Mouse (Mus musculus): ENCODE measurements around the gene Gpr179.
"Not testable (repeated sequence)": the region's sequence is repeated elsewhere in the genome, so short reads cannot be mapped to it uniquely, and the experiment has no call there.

The Gpr179 gene

GRCm38 (mm10) chr11:97354646-97355045, 2.8 kb upstream of the Gpr179 start:
- DNase-seq = no peak

- DNase-seq = no peak
Observed at GRCm38 (mm10) chr11:97352935-97353597, 1.2 kb upstream of the Gpr179 start.

- peak; percentile 93 to 94 for DNase-seq
Observed at GRCm38 (mm10) chr11:97350035-97350434, 1.8 kb downstream of the Gpr179 start.

GRCm38 (mm10) chr11:97347291-97347690, 4.6 kb downstream of the Gpr179 start:
- DNase-seq = no peak

GRCm38 (mm10) chr11:97346383-97346782, 5.5 kb downstream of the Gpr179 start:
- no peak for DNase-seq

DNA sequence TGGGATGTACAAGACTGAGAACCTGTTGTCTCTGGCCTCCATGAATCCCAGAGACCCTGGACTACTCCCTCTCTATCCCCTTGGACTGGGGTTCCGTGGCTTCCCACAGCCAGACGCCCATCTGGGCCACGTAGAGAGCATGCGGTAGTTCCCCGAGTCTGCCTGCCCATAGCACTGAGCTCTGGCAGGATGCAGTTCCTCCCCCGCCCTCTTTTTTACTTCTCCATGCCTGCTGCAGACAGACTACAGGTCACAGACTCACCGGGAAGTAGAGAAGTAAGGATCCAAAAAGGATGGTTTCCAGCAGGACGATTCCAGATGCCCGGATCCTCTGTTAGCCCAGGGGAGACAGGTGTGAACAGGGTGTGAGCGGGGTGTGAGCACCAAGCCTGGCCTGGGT, 6.4 kb downstream of the Gpr179 start:
- DNase-seq = no peak

DNA sequence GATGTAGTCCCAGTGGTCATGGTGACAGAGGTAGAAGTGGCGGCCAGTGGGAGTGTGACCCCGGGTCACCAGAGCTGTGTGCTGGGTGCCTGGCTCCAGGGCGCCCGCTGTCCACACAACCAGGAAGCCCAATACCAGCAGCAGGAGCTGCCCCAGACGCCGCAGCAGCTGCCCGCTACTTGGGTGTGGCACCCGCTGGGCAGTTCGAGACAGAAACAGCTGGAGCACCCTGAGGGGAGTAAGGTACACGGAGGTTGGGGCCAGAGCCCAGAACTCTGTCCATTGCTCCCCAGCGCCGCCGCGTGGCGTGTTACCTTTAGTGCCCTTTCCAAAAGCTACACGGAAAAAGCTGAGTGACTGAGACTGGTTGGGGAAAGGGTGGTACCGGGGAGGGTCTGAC, 8.3 kb downstream of the Gpr179 start:
- DNase-seq = peak; percentile 48 to 61

DNA sequence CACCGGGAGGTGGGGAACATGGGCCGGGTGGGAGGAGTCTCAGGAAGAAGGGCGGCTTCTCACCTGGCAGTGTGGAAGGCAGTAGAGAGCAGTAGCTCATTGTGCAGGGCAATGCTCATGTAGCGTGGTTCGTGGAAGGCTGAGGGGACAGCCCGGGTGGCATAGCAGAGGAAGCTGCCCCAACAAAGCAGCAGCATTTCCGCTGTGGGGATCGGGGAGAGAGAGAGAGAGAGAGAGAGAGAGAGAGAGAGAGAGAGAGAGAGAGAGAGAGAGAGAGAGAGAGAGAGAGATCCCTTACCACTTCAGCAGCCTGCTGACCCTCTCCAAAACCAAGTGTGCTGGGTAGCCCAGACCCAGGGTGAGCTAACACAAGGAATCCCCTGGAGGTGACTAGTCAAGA, 8.7 kb downstream of the Gpr179 start:
- DNase-seq = no peak

DNA sequence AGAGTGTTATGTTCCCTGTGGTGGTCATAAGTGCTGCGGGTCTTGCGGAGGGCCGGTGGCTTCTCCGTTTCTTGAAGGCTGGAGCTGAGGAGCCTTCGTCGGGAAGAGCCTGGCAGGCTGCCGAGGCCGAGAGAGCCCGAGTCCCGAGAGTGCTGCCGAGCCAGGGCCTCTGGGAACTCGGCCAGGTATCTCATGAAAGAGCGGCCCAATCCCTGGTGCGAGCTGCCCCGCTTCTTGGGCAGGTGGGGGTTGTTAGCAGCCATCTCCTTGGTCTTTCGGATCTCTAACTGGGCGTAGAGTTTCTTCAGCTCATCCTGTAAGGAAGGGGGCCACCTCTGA, 12.9 kb downstream of the Gpr179 start:
- DNase-seq = peak; percentile 88 to 89

GRCm38 (mm10) chr11:97338302-97338976, 13.4 kb downstream of the Gpr179 start:
- DNase-seq = peak in 1 of 2 experiments; percentile 43

GRCm38 (mm10) chr11:97337363-97337762, 14.5 kb downstream of the Gpr179 start:
- peak; percentile 45 to 77 for DNase-seq

DNA sequence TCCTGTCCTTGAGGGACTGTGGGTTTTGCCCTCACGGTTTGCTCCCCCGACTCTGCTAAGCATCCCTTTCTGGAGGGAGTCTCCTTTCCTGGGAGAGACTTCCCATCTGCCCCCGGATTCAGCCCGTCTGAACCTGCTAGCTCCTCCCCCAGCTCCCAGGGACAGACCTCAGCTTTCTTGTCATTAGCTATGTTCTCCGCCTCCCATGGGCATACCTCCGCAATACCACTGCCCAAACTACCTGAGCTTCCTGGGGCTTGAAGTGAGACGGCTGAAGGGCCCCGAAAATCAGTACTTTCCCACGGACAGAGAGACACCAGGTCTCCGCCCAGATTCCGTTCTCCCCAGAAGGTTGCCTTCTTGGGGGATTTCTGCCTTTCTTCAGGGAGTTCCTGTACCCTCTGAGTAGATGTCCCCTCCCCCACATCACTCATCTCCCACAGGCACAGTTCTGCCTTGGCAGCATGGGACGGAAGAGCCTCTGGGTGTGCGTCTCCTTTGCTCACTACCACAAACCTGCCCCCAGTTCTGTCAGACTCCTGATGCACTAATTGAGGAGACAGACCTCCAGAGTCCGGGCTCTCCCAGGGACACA, 15.0 kb downstream of the Gpr179 start:
- peak in 1 of 2 experiments; percentile 28 for DNase-seq

DNA sequence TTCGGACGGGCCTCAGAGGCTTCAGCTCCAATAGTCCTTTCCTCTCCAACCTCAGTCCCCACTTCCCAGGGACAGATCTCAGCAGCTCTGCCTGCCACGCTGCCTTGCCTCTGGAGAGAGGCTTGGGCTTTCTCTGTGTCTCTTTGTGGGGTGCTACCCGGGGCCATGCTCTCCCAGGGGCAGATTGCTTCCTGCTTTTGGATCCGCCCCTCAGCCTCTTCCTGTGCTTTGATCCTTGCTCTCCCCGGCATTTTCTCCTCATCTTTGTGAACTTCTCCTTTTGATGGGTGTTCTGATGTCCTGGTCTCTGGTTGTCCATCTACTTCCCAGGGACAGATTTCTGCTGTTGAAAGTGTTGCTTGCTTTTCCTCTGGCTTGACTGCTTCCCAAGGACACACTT, 15.6 kb downstream of the Gpr179 start:
- DNase-seq = no peak

DNA sequence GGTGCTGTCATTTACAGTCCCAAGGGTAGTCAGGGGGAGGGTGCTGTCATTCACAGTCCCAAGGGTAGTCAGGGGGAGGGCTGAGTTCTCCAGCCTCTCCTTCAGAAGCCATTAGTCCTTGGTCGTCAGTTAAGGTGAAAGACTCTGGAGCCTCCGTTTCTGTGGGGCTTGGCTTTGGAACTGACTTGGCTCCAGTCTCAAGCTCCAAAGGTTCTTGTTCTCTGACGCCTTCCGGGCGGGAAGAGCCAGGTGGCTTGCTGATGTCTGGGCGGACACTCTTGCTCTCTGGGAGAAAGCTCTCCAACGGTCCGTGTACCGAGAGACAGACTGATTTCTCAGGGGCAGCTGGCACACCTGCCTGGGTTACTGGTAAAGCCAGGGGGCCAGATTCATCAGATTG, 17.5 kb downstream of the Gpr179 start:
- peak; percentile 26 to 59 for DNase-seq

- no peak for DNase-seq
Observed at GRCm38 (mm10) chr11:97333896-97334295, 18.0 kb downstream of the Gpr179 start.

- DNase-seq = peak; percentile 56 to 73
Observed at GRCm38 (mm10) chr11:97333044-97333443, 18.8 kb downstream of the Gpr179 start.

DNA sequence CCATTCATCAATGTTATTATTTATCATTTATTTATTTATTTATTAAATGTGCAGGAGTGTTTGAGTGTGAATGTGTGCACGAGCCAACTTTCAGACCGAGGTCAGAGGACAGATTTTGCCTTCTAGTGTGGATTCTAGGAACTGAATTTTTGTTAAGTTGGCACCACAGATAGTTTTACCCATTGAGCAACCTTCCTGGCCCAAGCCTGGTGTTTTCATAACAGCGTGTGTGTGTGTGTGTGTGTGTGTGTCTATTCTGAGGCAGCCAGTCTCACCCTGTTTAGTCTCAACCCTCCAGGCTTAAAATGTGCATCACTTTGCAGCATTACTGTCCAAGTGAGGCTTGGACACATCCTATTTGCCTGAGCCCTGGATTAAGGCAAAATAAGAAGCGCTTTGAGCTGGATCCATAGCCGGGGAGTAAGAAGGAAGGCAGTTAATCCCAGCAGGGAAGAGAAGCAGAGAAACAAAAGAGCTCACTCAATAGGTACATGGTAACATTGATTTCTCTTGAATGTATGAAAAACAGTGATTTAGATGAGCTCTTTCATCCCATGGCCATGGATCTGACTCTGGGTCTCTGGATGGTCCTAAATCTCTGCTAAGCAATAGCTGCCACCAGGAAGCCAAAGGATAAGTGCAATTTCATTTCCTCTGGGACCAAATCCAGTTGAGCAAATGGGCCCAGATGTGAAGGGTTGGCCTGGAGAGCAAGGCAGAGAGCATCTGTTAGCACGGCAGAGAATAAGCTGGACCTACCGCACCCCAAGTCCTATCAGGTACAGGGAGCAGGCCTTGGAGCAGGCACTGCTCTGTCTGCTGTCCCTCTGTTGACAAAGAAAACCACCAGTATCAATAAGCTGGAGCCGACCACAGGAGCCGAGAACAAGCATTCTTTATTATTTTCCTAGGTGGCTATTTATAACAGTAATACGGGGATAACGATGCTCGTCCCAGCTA, 20.4 kb downstream of the Gpr179 start:
- no peak for DNase-seq

DNA sequence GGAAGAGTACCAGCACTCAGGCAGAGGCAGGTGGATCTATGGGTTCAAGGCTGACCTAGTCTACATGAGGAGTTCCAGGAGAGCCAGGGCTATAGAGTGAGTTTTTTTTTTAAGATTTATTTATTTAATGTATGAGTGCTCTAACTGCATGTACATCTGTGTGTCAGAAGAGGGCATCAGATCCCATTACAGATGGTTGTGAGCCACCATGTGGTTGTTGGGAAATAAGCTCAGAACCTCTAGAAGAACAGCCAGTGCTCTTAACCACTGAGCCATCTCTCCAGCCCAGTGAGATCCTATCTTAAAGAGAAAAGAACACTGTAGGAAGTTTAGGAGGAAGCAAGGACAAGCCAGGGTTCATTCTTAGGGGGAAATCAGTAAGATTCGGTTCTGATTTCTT, 21.6 kb downstream of the Gpr179 start:
- DNase-seq = no peak

DNA sequence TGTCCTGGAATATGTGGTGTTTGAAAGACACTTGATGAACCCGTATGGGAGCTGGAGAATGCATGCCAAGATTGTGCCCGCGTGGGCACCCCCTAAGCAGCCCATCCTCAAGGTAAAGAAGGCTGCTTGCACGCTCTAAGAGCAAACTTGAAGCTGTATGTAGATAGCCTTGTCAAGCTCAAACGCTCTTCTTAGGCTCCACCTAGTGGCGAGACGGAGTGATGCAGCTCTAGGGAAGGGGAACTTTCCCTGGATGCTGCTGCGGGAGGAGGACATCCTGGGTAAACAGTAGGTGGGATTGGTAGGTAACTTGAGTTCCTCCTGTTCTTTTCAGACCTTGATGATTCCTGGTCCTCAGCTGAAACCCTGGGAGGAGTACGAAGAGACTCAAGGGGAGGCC, 23.7 kb downstream of the Gpr179 start:
- peak; percentile 51 to 76 for DNase-seq

DNA sequence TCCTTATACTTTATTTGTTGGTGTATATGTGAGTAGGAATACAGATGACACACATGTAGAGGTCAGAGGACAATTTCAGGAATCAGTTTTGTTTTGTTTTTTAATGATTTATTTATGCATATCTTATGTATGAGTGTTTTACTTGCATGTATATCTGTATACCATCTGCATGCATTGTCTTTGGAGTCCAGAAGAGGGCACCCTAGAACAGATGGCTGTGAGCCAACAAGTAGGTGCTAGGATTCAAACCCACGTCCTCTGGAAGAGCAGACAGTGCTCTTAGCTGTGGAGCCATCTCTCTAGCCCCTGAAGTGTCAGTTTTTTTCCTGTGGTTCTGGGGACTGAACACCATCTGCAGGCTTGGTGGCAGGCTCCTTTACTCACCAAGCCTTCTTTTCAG, 26.7 kb downstream of the Gpr179 start:
- no peak for DNase-seq

- DNase-seq = not testable (repeated sequence)
Observed at GRCm38 (mm10) chr11:97321894-97322600, 29.8 kb downstream of the Gpr179 start.

GRCm38 (mm10) chr11:97321197-97321596, 30.7 kb downstream of the Gpr179 start:
- DNase-seq = no peak

Measured in kidney, postnatal 25 days (tissue).